Mouse (Mus musculus) layer of hippocampus, adult 18-20 months (tissue): Measurements from ENCODE around the gene Thrb. TPM values are rescaled to one million over a fixed set of nuclear protein-coding genes. Genes with fewer than 3 reads are reported as not detected.
A peak's percentile ranks its signal among the peaks of the same experiment; 100 is the strongest.

Source experiments
- DNase-seq, 2 experiments: peaks; one replicate each; pipeline ENCODE4 v3.0.0; 2022; ENCODE audit warnings: low spot score in 2 of 2
- total RNA-seq, 2 experiments: library from RNA; stranded (reverse); gene quantifications; 2 replicates each; pipeline ENCODE4 v1.2.3; 2021

Gene Thrb
- total RNA-seq, 2 experiments from 2014 or later, result 51.3 to 58.7 TPM

GRCm38 (mm10) chr14:17774404-17774803, 114.3 kb downstream of the Thrb start:
- DNase-seq, result no peak

- no peak for DNase-seq
Observed at GRCm38 (mm10) chr14:17781921-17782320, 121.9 kb downstream of the Thrb start.

GRCm38 (mm10) chr14:17784207-17784806, 124.2 kb downstream of the Thrb start:
- no peak for DNase-seq

GRCm38 (mm10) chr14:17785370-17785769, 125.3 kb downstream of the Thrb start:
- no peak for DNase-seq

- DNase-seq, result no peak
Observed at GRCm38 (mm10) chr14:17786249-17786648, 126.2 kb downstream of the Thrb start.

GRCm38 (mm10) chr14:17803934-17804602, 144.0 kb downstream of the Thrb start:
- DNase-seq, result no peak

GRCm38 (mm10) chr14:17811051-17811450, 151.0 kb downstream of the Thrb start:
- no peak for DNase-seq

- DNase-seq, result no peak
Observed at GRCm38 (mm10) chr14:17812414-17812813, 152.4 kb downstream of the Thrb start.

GRCm38 (mm10) chr14:17815103-17815502, 155.0 kb downstream of the Thrb start:
- DNase-seq, result no peak

- peak; percentile 70 to 72 for DNase-seq
Observed at GRCm38 (mm10) chr14:17818086-17818485, 158.0 kb downstream of the Thrb start.

GRCm38 (mm10) chr14:17822754-17823153, 162.7 kb downstream of the Thrb start:
- DNase-seq, result no peak

- DNase-seq, result peak in 1 of 2 experiments; percentile 36
Observed at GRCm38 (mm10) chr14:17827401-17827800, 167.3 kb downstream of the Thrb start.

GRCm38 (mm10) chr14:17835738-17836137, 175.7 kb downstream of the Thrb start:
- no peak for DNase-seq

GRCm38 (mm10) chr14:17836766-17837165, 176.7 kb downstream of the Thrb start:
- DNase-seq, result no peak

- DNase-seq, result no peak
Observed at GRCm38 (mm10) chr14:17845003-17845697, 185.1 kb downstream of the Thrb start.

- no peak for DNase-seq
Observed at GRCm38 (mm10) chr14:17845871-17846270, 185.8 kb downstream of the Thrb start.

GRCm38 (mm10) chr14:17846700-17847099, 186.6 kb downstream of the Thrb start:
- DNase-seq, result no peak

- DNase-seq, result no peak
Observed at GRCm38 (mm10) chr14:17847211-17847610, 187.2 kb downstream of the Thrb start.

- DNase-seq, result no peak
Observed at GRCm38 (mm10) chr14:17850355-17850754, 190.3 kb downstream of the Thrb start.

- no peak for DNase-seq
Observed at GRCm38 (mm10) chr14:17852236-17852635, 192.2 kb downstream of the Thrb start.

- DNase-seq, result no peak
Observed at GRCm38 (mm10) chr14:17859790-17860385, 199.8 kb downstream of the Thrb start.

GRCm38 (mm10) chr14:17862651-17863050, 202.6 kb downstream of the Thrb start:
- DNase-seq, result no peak
